Mouse (Mus musculus): ENCODE results near the gene Rprd1b.

GRCm38 (mm10) chr2:158179370-158180111 lies 151.2 kb downstream of the Rprd1b start:
- TF ChIP-seq POLR2A (IDR thresholded peaks at IDR 0.05; ENCODE audit: insufficient read length, low read depth) (no peak), SRF (IDR thresholded peaks at IDR 0.05; ENCODE audit: control insufficient read depth, insufficient read length, low read depth) (no peak), MYOG (IDR thresholded peaks at IDR 0.05; ENCODE audit: control insufficient read depth in 1 of 3, insufficient read depth in 1 of 3, insufficient read length in 2 of 3, low read depth in 2 of 3) (no peak), POLR2AphosphoS2 (IDR thresholded peaks at IDR 0.05; ENCODE audit: insufficient read length, low read depth) (no peak), TCF12 (IDR thresholded peaks at IDR 0.05; ENCODE audit: insufficient read depth, poor library complexity, severe bottlenecking) (no peak), CEBPB (IDR thresholded peaks at IDR 0.05; ENCODE audit: insufficient read depth, poor library complexity, severe bottlenecking) (no peak), MAX (IDR thresholded peaks at IDR 0.05; ENCODE audit: low read depth) (no peak)
